Mouse (Mus musculus) liver (tissue): ENCODE data around the gene Senp1.

ENCODE experiments used
- DNase-seq: peaks from one replicate; pipeline ENCODE4 v3.0.0-alpha.2; 2020; ENCODE audit warnings: mixed read lengths

The Senp1 gene

DNA sequence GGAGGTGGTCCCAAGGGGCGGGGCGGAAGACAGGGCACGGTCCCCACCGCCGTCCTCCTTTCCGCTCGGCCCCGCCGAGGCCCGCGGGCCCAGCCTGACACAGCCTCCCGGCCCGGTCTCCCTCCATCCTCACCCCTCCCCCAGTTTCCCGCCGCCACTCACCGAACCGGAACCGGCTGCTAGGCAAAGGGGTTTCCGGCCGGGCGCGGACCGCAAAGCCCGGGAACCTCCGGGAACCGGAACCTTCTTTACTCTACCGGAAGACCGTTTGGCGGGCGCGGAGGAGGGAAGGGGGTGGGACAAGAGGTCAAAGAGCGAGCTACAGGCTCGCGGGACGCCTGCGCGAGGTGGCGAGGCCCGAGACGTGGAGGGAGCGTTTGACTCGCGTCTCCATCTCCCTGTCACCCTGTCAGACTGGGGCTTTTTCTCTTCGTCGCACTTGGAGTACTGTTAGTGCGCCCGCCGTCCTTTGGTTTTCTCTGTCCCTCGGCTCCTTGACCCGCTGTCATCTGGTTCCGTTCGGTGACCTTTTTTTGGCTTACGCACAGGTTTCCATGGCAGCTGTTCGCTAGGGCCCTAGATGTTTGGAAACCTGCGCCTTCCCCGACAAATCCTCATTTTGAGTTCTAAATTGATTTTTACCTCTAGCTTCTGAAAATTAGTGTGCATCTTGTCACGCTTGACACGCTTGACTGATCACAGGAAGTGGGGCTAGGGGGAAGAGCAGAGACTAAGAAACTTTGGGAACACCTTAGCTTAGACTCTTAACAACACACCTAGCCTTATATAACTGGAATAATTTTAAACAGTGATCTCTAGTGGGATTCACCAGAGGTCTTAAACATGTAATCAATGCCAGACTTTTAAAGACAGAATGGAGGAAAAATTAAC lies at the start of gene Senp1:
Senp1 (minus strand) TSS at position 624 of the 891 bp plus-strand sequence.
- peak; percentile 91 for DNase-seq

DNA sequence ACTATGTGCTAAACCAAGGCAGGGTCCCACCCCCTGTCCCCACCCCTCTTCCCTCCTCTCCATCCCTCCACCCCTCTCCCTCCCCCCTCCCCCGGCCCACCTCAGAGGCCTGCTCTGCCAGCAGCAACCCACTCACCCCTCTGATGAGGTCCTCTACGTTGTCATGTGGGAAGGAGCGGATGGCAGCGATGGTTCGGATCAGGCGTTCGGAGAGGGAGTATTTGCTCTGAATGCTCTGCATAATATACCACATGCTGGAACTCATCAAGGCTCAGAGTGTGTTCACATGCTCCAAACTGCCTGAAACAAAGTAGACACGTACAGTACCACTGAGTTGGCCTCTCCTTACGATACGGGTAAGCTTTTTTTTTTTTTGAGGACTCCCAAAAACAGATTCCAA lies 49.0 kb upstream of the Senp1 start:
- DNase-seq, result no peak

DNA sequence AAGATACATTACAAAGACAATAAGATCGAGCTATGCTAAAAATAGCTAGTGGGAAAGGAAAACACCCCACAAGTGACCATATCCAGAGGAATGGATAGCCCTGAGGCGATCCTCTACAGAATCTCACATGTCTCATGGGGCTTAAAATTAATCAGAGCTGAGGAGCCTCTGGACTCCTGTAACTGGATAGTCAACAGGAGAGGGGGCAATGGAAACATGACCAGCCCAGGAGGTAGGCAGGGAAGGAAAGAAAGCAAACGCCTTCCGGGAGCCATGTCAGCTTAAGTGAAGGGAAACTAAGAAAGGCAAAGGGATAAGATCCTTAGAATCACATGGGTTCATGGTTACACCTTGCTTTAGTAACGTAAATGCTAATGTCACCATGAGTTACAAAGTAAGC lies 47.3 kb upstream of the Senp1 start:
- no peak for DNase-seq

DNA sequence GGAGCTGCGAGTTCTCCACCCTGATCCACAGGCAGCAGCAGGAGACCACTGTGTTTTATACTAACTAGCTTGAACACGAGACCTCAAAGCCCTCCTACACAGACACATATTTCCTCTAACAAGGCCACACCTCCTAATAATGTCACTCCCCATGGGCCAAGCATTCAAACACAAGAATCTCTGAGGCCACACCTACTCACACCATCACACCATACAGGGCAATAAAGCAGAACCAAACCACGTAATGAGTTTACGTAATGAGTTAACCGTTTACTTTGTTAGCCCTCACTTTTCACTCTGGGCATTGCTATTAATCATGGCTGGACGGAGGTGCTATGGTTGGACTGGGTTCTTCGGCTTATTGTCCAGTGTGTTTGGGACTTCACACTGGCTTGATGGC lies 46.2 kb upstream of the Senp1 start:
- DNase-seq, result peak; percentile 2

DNA sequence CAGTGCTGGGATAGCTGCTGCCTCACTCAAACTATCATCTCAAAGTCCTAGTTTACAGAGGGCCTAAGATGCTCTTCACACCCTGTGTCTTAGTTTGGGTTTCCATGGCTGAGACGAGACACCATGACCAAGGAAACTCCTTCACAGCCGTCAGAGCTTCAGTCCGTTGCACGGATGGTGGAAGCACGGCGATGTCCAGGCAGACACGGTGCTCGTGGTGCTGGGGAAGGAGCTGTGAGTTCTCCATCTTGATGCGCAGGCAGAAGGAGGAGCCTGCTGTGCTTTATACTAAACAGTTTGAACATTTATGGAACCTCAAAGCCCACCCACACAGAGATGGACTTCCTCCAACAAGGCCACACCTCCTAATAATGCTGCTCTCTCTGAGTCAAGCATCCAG lies 43.3 kb upstream of the Senp1 start:
- DNase-seq, result no peak

DNA sequence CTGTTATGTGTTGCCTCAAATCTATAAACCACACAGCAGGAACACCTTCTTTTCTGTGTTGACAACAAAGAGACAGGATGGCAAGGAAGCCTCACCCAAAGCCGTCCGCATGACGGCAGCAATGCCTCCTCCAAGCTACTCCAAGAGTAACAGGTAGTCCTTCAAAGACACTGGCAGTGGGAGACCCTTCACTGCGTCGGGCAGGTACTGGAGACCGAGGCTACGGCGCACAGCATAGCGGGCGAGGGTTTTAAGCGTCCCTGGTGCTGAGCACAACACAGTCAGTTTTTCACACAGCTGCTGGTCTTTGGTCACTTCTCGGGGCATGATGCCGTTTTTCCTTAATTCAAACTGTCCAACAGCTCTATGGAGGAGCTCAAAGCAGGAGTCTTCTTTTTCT lies 42.1 kb upstream of the Senp1 start:
- no peak for DNase-seq

DNA sequence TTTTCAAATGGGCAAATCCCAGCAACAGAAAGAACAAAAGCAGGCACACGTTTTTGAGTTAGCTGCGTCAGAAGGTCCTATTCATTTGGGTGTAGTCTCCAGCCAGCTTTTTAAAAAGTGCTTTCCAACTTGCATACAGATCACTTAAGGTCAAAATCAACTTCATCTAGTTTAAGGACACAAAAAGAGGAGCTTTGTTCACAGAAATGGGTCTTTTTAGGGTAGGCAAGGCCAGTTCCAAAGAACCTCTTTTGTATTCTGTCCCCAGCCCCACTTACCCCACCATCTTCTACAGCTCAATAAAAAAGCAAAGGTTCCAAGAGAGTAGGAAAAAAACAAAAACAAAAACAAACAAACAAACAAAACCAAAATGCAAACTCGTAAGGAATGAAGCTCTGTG lies 41.1 kb upstream of the Senp1 start:
- no peak for DNase-seq

DNA sequence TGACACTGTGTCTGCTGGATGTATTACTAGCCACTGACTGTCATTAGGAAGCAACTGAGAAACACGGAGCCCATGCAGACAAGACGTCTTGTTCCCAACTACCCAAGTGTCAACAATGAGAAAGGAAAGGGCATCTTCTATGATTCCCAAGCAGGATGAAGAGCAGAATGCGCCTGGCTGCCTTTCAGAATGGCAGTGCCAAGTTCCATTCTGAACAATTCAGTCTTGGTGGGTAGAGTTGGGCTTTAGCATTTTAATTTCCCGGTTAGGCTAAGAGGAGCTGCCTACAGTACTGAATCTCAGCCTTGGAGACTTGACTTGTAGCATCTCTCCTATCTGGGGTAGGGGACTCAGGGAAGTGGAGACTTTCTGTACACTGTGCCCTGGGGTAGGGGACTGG lies 40.5 kb upstream of the Senp1 start:
- DNase-seq, result no peak

DNA sequence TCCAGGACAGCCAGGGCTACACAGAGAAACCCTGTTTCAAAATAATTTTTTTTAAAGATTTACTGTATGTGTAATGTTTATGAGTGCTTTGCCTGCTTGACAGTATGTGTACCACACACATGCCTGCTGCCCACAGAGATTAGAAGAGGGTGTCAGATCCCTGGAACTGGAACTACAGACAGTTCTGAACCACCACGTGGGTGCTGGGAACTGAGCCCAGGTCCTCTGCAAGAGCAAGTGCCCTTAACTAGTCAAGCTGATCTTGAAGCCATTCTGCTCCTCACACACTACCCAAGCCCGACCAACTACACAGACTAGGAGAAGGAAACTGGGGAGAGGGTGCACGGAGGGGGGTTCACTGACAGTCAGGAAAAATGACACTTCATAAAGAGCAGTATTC lies 39.9 kb upstream of the Senp1 start:
- DNase-seq, result no peak

DNA sequence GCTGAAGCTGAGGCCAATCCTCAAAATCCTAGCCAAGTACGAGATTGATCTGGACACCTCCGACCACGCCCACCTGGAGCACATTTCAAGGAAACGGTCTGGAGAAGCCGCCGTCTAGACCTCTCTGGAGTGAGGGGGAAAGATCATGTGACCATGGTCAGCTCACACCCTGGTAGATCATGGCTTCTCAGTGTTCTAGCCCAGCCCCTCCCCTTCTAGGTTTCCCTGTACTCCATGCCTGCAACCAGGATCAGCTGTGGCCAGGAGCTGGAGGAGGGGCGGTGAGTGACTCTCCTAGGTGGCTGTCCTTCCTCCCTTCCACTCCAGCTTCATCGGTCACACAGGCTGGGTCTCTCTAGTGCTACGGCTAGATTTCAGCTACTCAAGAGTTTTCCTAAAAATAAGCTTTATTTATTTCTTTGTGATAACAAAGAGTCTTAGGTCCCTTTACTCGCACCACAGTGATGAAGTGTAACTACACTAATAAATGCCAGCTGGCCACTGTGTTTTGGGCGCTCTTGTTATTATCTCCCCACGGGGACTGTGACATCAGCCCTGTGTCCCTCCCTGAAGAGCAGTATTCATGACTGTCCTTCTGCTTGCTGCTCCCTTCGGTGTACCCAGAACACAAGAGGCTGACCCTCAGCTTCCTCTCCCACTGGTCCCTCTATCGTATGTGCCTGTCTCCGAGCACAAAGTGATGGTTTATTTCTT lies 38.6 kb upstream of the Senp1 start:
- DNase-seq, result no peak

DNA sequence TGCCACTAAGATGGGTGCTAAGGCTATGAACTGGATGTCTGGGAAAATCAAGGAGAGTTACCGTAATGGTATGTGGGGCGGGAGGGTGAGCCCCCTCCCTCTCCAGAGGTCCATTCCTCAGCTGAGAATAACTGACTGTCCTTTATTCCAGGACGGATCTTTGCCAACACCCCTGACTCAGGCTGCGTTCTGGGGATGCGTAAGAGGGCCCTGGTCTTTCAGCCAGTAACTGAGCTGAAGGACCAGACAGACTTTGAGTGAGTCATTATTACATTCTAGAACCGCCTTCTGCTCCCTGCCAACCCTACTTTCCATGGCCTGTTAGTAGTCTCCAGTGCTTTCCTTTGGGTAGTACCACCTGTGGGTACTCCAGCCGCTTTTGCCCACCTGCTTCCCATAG lies 37.9 kb upstream of the Senp1 start:
- no peak for DNase-seq

DNA sequence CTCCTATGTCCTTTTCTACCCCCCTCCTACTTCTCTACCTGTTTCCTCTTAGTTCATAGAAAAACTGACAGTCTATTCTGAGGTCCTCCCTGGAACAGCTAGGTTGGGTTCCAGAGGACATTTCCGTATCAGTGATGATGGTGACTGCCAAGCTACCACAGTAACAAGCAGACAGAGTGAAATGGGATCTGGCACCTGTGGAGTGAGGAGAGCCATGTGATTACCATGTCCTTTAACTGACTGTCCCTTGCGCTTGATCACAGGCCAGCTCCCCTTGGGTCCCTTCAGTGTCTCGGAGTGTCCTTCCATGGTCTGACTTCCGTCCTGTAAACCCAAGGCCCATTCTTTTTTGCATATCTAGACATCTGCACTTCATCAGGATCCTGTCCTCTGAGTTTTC lies 37.5 kb upstream of the Senp1 start:
- DNase-seq, result no peak

DNA sequence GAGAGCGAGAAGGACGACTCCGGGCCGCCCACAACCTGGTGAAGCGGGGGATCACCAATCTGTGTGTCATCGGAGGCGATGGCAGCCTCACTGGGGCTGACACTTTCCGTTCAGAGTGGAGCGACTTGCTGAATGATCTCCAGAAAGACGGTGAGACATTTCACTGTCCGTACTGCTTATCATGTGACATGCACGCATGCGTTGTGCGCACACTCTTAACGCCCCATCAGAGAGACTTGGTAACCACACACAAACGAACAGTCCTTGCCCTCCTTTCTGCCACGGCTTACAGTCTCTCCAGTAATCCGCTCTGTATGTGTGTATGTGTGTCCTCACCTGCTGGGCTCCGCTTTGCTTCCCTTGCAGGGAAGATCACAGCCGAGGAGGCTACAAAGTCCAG lies 27.3 kb upstream of the Senp1 start:
- no peak for DNase-seq

DNA sequence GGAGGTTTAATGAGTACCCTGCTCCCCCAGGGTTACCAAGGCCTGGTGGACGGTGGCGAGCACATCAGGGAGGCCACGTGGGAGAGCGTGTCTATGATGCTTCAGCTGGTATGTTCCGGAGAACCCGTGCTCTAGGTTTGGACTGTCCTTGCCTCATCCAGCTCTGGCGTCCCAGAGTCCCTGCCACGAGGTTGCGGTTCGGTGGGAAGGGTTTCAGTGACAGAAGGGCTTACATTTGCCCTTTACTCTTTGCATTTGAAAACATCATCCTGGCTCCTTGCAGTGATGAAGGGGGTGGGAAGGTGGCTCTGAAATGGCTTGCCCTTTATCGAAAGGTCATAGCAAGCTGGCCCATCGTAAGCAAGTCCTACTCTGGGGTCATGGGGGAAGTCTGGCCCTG lies 25.8 kb upstream of the Senp1 start:
- DNase-seq, result no peak

DNA sequence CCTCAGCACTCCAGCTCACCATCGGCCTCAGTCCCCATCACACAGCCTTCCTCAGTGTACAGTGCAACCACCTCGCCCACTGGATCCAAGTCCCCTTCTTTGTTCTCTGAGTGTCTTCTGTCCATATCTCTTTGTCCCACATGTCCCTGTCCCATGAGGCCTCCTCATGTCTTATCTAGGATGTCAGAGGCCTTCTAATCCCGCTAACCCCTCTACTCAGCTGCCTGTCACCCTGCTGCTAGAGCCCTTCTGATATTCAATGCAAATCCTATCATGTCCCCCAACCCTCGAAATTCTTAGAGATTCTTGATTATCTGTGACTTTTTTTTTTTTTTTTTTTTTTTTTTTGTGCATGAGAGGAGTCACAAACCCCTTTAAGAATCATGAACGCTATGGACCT lies 22.7 kb upstream of the Senp1 start:
- DNase-seq, result peak; percentile 59

DNA sequence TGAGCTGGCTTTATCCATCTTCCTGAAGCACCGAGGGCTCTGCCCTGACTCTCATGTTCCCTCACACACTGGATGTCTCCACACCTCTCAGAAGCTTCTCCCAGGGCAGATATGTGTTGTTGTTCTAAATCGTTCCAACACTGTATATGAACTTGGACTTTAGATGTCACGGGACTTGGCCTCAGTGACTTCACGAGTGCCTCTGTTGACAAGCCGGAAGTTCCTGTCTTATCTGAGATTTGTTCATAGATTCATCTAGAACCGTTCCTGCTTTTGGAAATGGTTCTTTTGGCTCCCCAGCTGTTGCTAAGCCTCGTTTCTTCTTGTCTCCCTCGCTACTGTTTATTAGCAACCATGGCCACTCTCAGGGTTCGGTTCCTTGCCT lies 22.2 kb upstream of the Senp1 start:
- no peak for DNase-seq

DNA sequence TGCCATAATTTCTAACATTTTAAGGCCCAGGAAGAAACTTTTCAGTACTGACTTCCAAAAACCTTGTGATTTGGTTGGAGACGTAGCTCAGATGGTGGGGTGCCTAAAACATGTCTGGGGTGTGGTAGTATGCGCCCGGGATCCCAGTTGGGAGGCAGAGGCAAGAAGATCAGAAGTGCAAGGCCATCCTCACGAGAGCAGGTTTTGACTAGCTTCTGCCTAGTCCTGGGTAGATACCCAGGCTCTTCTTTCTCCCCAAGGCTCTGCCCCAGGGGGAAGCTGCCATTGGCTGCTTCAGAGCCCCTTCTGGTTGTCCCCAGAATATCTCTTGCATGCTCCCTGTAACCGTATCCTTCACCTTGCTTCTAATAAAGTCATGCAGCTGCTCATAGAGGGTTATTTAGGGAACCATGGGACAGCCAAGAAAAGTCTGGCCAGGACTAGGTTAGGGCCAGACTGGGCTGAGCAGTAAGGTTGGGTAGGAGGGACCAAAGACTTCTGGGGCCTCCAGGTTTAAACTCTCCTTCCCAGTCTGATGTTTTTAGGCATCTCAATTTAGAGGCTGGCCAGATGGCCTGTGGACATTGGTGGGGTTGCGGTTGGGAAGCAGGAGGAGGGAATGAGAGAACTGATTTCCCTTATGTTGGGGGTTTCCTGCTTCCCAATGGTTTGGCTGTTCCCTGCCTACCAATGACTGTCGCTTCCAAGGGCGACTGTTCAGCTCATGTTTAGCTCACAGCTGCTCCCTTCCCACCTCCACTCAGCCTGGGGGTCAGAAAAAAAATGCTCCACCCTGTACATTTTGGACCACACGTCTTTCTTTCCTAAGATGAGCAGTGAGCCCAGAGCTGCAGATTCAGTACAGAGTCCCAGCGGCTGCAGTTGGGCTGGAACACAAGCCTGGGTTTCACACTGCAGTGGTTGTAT lies 21.6 kb upstream of the Senp1 start:
- DNase-seq, result no peak

DNA sequence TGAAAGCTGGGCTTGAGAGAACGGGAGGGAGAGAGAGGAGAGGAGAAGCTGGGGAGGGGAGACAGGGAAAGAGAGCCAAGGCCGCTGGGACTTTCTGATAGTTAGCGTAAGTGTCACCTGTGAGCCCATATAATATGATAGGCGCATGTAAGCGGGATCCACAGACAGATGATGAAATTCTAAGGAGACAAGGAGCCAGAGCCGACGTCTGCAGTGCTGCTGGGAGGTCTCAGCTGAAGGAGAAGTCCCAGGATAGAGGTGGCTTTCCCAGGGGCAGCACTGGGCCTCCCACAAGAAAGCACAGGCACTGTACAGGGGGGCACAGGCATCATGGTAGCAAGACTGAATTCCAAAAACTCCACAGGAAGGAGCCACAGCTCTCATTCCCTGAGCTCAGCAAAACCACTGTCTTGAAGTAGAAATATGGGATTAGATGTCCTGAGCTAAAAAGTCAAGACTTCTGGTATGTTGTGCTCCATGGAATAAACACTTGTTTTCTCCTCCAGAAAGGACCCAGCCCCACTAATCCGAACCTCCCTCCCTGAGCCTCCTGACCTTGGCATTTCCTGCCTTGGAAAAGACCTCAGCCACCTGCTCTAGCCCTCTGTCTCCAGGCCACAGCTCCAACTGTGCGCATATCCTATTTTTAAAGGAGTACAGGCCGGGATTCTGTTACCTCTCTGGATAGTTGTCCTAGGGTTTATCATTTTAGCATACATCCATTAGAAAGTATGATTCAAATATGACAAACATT lies 20.7 kb upstream of the Senp1 start:
- no peak for DNase-seq

DNA sequence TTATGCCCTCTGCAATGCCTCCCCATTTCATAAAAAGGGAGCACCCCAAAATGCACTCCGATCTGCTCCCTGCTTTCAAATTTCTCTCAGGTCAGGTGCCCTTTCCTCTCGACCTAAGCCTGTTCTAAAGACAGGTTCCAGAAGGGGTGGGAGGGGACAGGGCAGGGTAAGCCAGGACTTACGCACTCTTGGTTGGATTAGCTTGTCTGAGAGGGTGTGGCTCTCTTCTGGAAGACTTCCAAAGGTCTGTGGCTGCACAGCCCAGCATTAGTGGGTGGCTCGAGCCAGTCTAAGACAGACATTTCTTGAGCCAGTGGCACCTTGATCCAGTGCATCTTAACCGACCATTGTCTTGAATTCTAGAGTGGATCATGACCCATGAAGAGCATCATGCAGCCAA lies 18.2 kb upstream of the Senp1 start:
- DNase-seq, result peak; percentile 20

DNA sequence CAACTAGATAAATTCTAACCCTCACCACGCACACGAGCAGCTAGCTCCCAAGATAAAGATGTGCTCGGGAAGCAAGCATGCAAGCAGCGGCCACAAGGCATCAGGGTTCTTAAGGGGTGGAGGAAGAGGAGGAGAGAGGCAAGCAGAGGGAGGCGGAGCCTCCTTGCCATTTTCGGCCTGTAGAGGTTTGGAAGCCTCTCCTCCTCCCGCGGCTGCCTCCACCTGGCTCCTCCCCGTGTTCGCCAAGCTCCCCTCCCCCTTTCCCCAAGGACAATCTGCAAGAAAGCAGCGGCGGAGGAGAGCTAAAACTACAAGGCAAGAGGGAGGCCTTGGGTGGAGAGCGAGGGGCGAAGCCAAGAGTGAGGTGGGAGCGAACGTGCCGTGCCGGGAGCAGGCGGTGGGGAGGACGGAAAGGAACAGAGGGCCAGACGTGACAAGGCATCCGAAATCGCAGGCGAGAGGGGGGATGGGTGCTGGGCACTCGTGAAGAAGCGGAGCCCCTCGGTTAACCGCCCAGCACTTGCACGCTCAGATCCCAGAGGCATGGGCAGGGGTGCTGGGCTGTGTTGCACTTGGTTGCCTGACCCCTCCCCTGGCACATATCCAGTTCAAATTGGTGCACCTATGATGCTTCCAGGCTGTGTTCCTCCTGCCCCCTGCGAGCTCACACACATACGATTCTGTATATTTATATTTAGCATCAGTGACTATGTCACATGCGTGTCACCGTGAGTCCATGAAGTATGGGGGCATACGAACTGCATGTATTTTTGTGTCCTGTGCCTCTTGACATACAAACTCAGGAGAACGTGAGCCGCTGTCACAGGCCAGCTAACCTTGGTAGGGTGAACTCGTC lies 15.0 kb upstream of the Senp1 start:
- DNase-seq, result peak; percentile 91

DNA sequence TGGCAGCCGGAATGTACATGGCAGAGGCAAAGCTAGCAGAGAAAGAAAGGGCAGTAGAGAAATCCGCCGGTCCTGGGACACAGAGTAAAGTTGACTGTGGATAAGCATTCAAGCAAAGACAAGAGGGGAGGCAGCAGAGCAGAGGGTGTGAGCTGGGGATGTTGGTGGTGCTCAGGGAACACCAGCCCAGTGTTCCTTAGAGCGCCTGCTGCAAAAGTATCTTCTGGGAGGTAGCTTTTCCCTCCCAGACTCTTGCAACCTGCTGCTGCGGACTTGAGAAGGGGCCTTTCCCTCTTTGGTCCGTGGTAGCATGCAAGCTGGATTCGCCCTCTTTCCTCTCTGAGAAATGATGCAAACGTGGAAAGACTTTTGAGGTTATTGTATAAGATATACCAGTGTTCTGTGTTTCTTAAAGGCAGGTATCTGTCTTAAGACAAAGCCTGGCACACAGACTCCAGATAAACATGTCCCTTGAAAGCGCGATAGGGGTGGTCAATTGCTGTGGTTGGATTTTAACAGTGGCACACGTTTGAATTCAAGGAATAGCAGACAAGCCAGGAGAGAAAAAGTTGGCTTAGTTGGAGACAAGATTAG lies 14.3 kb upstream of the Senp1 start:
- no peak for DNase-seq
